Mouse (Mus musculus) myocyte (in vitro differentiated cells): ENCODE measurements around the gene Cfap46.

Source experiments
- CEBPB ChIP-seq: IDR thresholded peaks from 2 replicates; pipeline ENCODE4 v1.6.1; 2011; ENCODE audit warnings: mild to moderate bottlenecking, moderate library complexity; ENCODE audit not compliant: poor library complexity, insufficient read depth, severe bottlenecking
- E2F4 ChIP-seq: IDR thresholded peaks from one replicate; pipeline ENCODE4 v1.6.1; 2011; ENCODE audit warnings: mild to moderate bottlenecking, control low read depth, moderate library complexity; ENCODE audit not compliant: insufficient read depth
- MAX ChIP-seq: IDR thresholded peaks from one replicate; pipeline ENCODE4 v1.6.1; 2011; ENCODE audit warnings: low read depth, mild to moderate bottlenecking, control low read depth
- MYOD1 ChIP-seq, 3 experiments: IDR thresholded peaks; one replicate each; pipeline ENCODE4 v1.6.1; 2011; ENCODE audit warnings: control low read depth in 2 of 3, low read depth in 2 of 3, mild to moderate bottlenecking in 2 of 3, moderate library complexity in 1 of 3; ENCODE audit not compliant: insufficient read length in 2 of 3, control insufficient read depth in 1 of 3
- MYOG ChIP-seq, 3 experiments: IDR thresholded peaks; one replicate each; pipeline ENCODE4 v1.6.1; 2011; ENCODE audit warnings: control low read depth in 2 of 3, low read depth in 2 of 3, mild to moderate bottlenecking in 2 of 3; ENCODE audit not compliant: insufficient read length in 2 of 3, control insufficient read depth in 1 of 3, insufficient read depth in 1 of 3
- POLR2A ChIP-seq: IDR thresholded peaks from one replicate; pipeline ENCODE4 v1.6.1; 2011; ENCODE audit warnings: low read depth, mild to moderate bottlenecking, control low read depth, moderate library complexity; ENCODE audit not compliant: insufficient read length
- POLR2AphosphoS2 ChIP-seq: IDR thresholded peaks from one replicate; pipeline ENCODE4 v1.6.1; 2011; ENCODE audit warnings: low read depth, control low read depth; ENCODE audit not compliant: insufficient read length
- USF1 ChIP-seq: IDR thresholded peaks from one replicate; pipeline ENCODE4 v1.6.1; 2011; ENCODE audit warnings: low read depth, mild to moderate bottlenecking, control low read depth, moderate library complexity

GRCm38 (mm10) chr7:139725641-139726040 is 42.0 kb upstream of the Cfap46 start:
- TF ChIP-seq MAX: no peak
- no peak for TF ChIP-seq POLR2A
- no peak for TF ChIP-seq E2F4
- no peak for TF ChIP-seq CEBPB
- TF ChIP-seq MYOD1 (IDR thresholded peaks at IDR 0.05; ENCODE audit: control insufficient read depth in 1 of 3, insufficient read length in 2 of 3, low read depth in 2 of 3): no peak
- TF ChIP-seq POLR2AphosphoS2: no peak
- no peak for TF ChIP-seq USF1
- no peak for TF ChIP-seq MYOG (IDR thresholded peaks at IDR 0.05; ENCODE audit: control insufficient read depth in 1 of 3, insufficient read depth in 1 of 3, insufficient read length in 2 of 3, low read depth in 2 of 3)
